Mouse (Mus musculus): Measurements from ENCODE around the gene Ppp2r3d. TPM values are rescaled to one million over a fixed set of nuclear protein-coding genes. Genes with fewer than 3 reads are reported as not detected.

The Ppp2r3d gene
- 272 TPM for total RNA-seq (2023)

DNA sequence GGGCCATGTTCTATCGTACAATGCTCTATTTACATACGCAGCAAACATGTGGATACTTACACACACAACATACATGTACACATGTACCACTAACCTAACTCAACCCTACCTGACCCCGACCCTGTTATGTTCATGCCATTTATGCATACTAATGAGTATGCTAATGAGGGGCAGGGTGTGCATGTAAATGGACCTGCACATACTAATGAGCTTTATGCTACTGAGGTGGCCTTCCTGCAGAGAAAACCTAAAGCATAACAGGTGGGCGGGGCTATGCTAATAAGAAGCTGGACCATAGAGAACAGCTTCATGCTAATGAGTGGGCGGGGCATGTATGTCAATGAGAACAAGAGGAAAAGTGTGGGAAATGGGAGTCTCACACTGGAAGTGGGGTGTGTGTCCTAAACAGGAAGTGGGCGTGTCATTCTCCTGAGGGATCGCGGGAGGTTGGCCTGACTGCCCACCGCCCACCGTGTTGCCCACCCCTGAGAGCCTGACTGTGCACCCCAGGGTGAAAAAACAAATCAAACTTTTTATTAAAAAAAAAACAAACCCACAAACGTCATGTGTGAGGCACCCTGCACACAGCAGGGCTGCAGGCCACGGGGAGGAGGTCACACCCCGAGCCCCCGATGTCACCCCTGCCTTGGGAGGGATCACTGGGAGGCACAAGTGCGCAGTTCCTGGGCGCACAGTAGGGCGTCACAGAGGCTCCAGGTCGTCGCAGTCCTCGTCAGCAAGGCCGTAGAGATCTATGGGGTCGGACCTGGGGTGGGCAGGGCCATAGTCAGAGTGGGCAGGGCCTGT lies at the start of gene Ppp2r3d:
Ppp2r3d (minus strand) TSS at position 803 of the 807 bp plus-strand sequence.

DNA sequence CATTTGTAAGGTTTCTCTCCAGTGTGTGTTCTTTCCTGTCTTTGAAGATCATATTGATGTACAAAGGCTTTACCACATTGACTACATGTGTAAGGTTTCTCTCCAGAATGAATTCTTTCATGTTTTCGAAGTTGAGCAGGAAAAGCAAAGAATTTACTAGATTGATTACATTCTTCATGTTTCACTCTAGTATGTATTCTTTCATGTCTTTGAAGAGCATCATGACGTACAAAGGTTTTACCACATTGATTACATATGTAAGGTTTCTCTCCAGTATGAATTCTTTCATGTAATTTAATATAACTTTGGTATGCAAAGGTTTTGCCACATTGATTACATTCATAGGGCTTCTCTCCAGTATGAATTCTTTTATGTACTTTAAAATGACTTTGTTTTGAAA lies 17.0 kb upstream of the Ppp2r3d start, which contains the start of gene Gm21836:
Gm21836 (minus strand) TSS at position 101 of the 400 bp plus-strand sequence.

Other genes starting within 250 kb of the Ppp2r3d start
- gene 2010315B03Rik, start 164.2 kb downstream of the Ppp2r3d start, total RNA-seq (2023), result 12.7 TPM
- gene Gm21836, start 16.9 kb upstream of the Ppp2r3d start, total RNA-seq (2023), result not detected